8 mouse cellular contexts compared by ENCODE assay signal in genomic region chr10:128821358-128822056, GRCm38 (mm10). TPM values are rescaled to one million over a fixed set of nuclear protein-coding genes. Genes with fewer than 3 reads are reported as not detected.
DNase-seq lines count a peak whose midpoint lies in the region; ATAC-seq and TF ChIP-seq lines count a peak whose summit lies in the region.

Ormdl2 (minus strand) TSS chr10:128821645.

- no peaks in the 10 kb centered on the region for H3K27me3 ChIP-seq in G1E (ENCODE audit: insufficient read depth, low read length)
- no peaks in the 10 kb centered on the region for H3K27me3 ChIP-seq in forebrain, embryonic 16.5 days (replicated peaks; ENCODE audit: control insufficient read depth, insufficient read depth, low read length)
- H3K27me3 ChIP-seq in lung, embryonic 14.5 days (ENCODE audit: insufficient read depth, low read length), result no peaks in the 10 kb centered on the region
- H3K27me3 ChIP-seq in thymus, adult 2 months (ENCODE audit: control insufficient read depth, insufficient read depth, low read length), result no peaks in the 10 kb centered on the region

- peak within 1 kb of the TSS; percentile 77 for H3K9ac ChIP-seq in forebrain, embryonic 16.5 days (replicated peaks; ENCODE audit: low read depth, low read length)
- H3K9ac ChIP-seq in lung, embryonic 14.5 days, result peak within 1 kb of the TSS; percentile 85

- H3K9me3 ChIP-seq in G1E (replicated peaks), result no peaks in the 10 kb centered on the region
- H3K9me3 ChIP-seq in forebrain, embryonic 16.5 days (ENCODE audit: control insufficient read depth, low read length), result no peaks in the 10 kb centered on the region
- H3K9me3 ChIP-seq in lung, embryonic 14.5 days (ENCODE audit: low read depth, low read length), result no peaks in the 10 kb centered on the region

- peak; percentile 98 for DNase-seq in G1E (ENCODE audit: low spot score)
- peak; percentile 99 for DNase-seq in cerebellum, adult 18-20 months
- DNase-seq in heart, postnatal 36 days, result peak; percentile 99
- peak; percentile 99 for DNase-seq in layer of hippocampus, adult 2 months (ENCODE audit: low spot score in 2 of 2)
- peak; percentile 100 for DNase-seq in lung, embryonic 14.5 days
- DNase-seq in thymus, adult 2 months, result peak; percentile 94

- peaks cover 58% of the 10 kb centered on the region for H3K36me3 ChIP-seq in G1E (replicated peaks)
- H3K36me3 ChIP-seq in forebrain, embryonic 16.5 days (ENCODE audit: control insufficient read depth, insufficient read depth), result peaks cover 15% of the 10 kb centered on the region
- H3K36me3 ChIP-seq in lung, embryonic 14.5 days (ENCODE audit: insufficient read depth), result peaks cover 43% of the 10 kb centered on the region
- peaks cover 25% of the 10 kb centered on the region for H3K36me3 ChIP-seq in thymus, adult 2 months (ENCODE audit: control insufficient read depth, insufficient read depth, low read length)

- peak within 1 kb of the TSS; percentile 77 for H3K4me2 ChIP-seq in forebrain, embryonic 16.5 days (ENCODE audit: low read length)
- H3K4me2 ChIP-seq in lung, embryonic 14.5 days, result peak within 1 kb of the TSS; percentile 68

- peak within 1 kb of the TSS; percentile 78 for H3K4me3 ChIP-seq in G1E (ENCODE audit: low read depth, low read length)
- H3K4me3 ChIP-seq in forebrain, embryonic 16.5 days (replicated peaks; ENCODE audit: low read length), result peak within 1 kb of the TSS; percentile 75
- H3K4me3 ChIP-seq in layer of hippocampus, adult 2 months, result peak within 1 kb of the TSS; percentile 83
- H3K4me3 ChIP-seq in lung, embryonic 14.5 days (ENCODE audit: low read depth, low read length), result peak within 1 kb of the TSS; percentile 85
- H3K4me3 ChIP-seq in olfactory bulb, adult 2 months (ENCODE audit: insufficient read depth, low read depth, low read length), result peak within 1 kb of the TSS; percentile 76
- peak within 1 kb of the TSS; percentile 73 for H3K4me3 ChIP-seq in thymus, adult 2 months (ENCODE audit: control insufficient read depth, insufficient read depth, low read length)

- WGBS in forebrain, embryonic 16.5 days, result under 1% methylated on average over 46 of the region's 46 CpGs
- under 1% methylated on average over 46 of the region's 46 CpGs for WGBS in lung, embryonic 14.5 days
- WGBS in olfactory bulb, adult 2 months, result under 1% methylated on average over 46 of the region's 46 CpGs
- under 1% methylated on average over 46 of the region's 46 CpGs for WGBS in thymus, adult 2 months

- TF ChIP-seq CTCF in G1E (IDR thresholded peaks at IDR 0.05; ENCODE audit: low read depth, low read length), result no peak
- TF ChIP-seq CTCF in layer of hippocampus, adult 2 months (conservative IDR thresholded peaks at IDR 0.05), result 0 out of 2 replicates have a peak, but pooled peaks have one; percentile 2
- no peak for TF ChIP-seq CTCF in lung, embryonic 14.5 days (IDR thresholded peaks at IDR 0.05; ENCODE audit: low read depth)
- TF ChIP-seq CTCF in olfactory bulb, adult 2 months (IDR thresholded peaks at IDR 0.05; ENCODE audit: insufficient read depth, low read depth, low read length), result no peak
- TF ChIP-seq CTCF in thymus, adult 2 months (IDR thresholded peaks at IDR 0.05; ENCODE audit: borderline replicate concordance, control insufficient read depth, extremely low read depth, insufficient read depth, low read length, poor library complexity), result 0 out of 2 replicates have a peak, but pooled peaks have one; percentile 62

- no peak within 1 kb of the TSS for H3K27ac ChIP-seq in forebrain, embryonic 16.5 days (ENCODE audit: low read length)
- H3K27ac ChIP-seq in layer of hippocampus, adult 2 months, result peak within 1 kb of the TSS; percentile 88
- peak within 1 kb of the TSS; percentile 50; the same call in 1 of the 2 replicates for H3K27ac ChIP-seq in lung, embryonic 14.5 days (ENCODE audit: low read depth)
- no peak within 1 kb of the TSS for H3K27ac ChIP-seq in olfactory bulb, adult 2 months (ENCODE audit: insufficient read depth, low read depth, low read length)
- peak within 1 kb of the TSS; percentile 49 for H3K27ac ChIP-seq in thymus, adult 2 months (ENCODE audit: control insufficient read depth, insufficient read depth, low read length)

- intact Hi-C loops in heart, postnatal 36 days (cut with DNase I), result loop anchor here (2.0 kb wide), 1 partner anchor 15 kb away; no protein-coding TSS in a partner anchor

- peak; percentile 22; the same call in 1 of the 2 replicates for TF ChIP-seq POLR2A in olfactory bulb, adult 2 months (IDR thresholded peaks at IDR 0.05; ENCODE audit: insufficient read depth, low read depth, low read length)
- peak; percentile 74; the same call in 1 of the 2 replicates for TF ChIP-seq POLR2A in thymus, adult 2 months (IDR thresholded peaks at IDR 0.05; ENCODE audit: control insufficient read depth, extremely low read depth, insufficient read depth, low read length, poor library complexity)

- peaks cover 23% of the 10 kb centered on the region for H3K4me1 ChIP-seq in G1E (ENCODE audit: insufficient read depth, low read depth, low read length)
- peaks cover 16% of the 10 kb centered on the region for H3K4me1 ChIP-seq in forebrain, embryonic 16.5 days (replicated peaks; ENCODE audit: control insufficient read depth, insufficient read depth, low read length)
- H3K4me1 ChIP-seq in lung, embryonic 14.5 days (ENCODE audit: insufficient read depth), result 0 out of 2 replicates have a peak, but pooled peaks cover 2% of the 10 kb centered on the region
- peaks cover 4% of the 10 kb centered on the region; the same call in 1 of the 2 replicates for H3K4me1 ChIP-seq in olfactory bulb, adult 2 months (ENCODE audit: control insufficient read depth, insufficient read depth, low read length)
- H3K4me1 ChIP-seq in thymus, adult 2 months (replicated peaks; ENCODE audit: control insufficient read depth, insufficient read depth, low read length), result peaks cover 6% of the 10 kb centered on the region

- peak; percentile 99 for ATAC-seq in G1E (ENCODE audit: extremely low read depth, insufficient number of reproducible peaks, low FRiP score, poor library complexity, severe bottlenecking)
- ATAC-seq in forebrain, embryonic 16.5 days, result peak; percentile 100
- ATAC-seq in lung, embryonic 14.5 days (ENCODE audit: insufficient read depth), result peak; percentile 100

RNA-seq across cellular contexts. Expression of gene Ormdl2, which starts in this region (rescaled TPM):
- total RNA-seq in G1E (2014; fragmentation: Nextera tagmentation) (29.3 and 31.9 TPM in 2 replicates), G1E (2017) (132 and 152 TPM in 2 replicates)
- 18.0 and 21.9 TPM in 2 replicates for polyA plus RNA-seq in G1E (2012)
- 20.9 and 22.5 TPM in 2 replicates for polyA plus RNA-seq in forebrain, embryonic 16.5 days (2015; fragmentation: Nextera tagmentation; extraction: Ambion mirVana)
- total RNA-seq in heart, postnatal 36 days (2021), result 1 to 10 TPM; 7.9 to 8.0 TPM
- 1 to 10 TPM; 6.7 to 8.4 TPM for total RNA-seq in layer of hippocampus, adult 2 months (2021)
- polyA plus RNA-seq in lung, embryonic 14.5 days (2014; fragmentation: Nextera tagmentation; extraction: Ambion mirVana), result 55.8 and 63.9 TPM in 2 replicates
- not detected in 2 replicates for polyA plus RNA-seq in olfactory bulb, adult 2 months (2012; ENCODE audit: insufficient read depth, insufficient read length, low replicate concordance, missing spikeins)
- 68.3 and 82.3 TPM in 2 replicates for polyA plus RNA-seq in thymus, adult 2 months (2012; rRNA removed)

Comparison
In these comparisons a context has a peak if more than half of its experiments do, and no peak if none do; other contexts are left out.
1. RNA of gene Ormdl2 (polyA plus RNA-seq): 68.3 to 82.3 TPM in thymus, adult 2 months, 55.8 to 63.9 TPM in lung, embryonic 14.5 days, 18.0 to 21.9 TPM in G1E and 20.9 to 22.5 TPM in forebrain, embryonic 16.5 days; not detected in olfactory bulb, adult 2 months; every median in the first group is over 10 times any median in the second.
2. CTCF ChIP-seq: peak in layer of hippocampus, adult 2 months (single experiment) and thymus, adult 2 months (single experiment); none in G1E (single experiment), lung, embryonic 14.5 days (single experiment) and olfactory bulb, adult 2 months (single experiment).
3. H3K27ac ChIP-seq: peak in layer of hippocampus, adult 2 months (single experiment), lung, embryonic 14.5 days (single experiment) and thymus, adult 2 months (single experiment); none in forebrain, embryonic 16.5 days (single experiment) and olfactory bulb, adult 2 months (single experiment).
4. Peak in every context shown above with its lines, with median percentiles within 50 percentile points of each other: ATAC-seq, DNase-seq and H3K4me3 ChIP-seq.